Comparison of ENCODE assay signal across 8 mouse cellular contexts in the genomic region with DNA sequence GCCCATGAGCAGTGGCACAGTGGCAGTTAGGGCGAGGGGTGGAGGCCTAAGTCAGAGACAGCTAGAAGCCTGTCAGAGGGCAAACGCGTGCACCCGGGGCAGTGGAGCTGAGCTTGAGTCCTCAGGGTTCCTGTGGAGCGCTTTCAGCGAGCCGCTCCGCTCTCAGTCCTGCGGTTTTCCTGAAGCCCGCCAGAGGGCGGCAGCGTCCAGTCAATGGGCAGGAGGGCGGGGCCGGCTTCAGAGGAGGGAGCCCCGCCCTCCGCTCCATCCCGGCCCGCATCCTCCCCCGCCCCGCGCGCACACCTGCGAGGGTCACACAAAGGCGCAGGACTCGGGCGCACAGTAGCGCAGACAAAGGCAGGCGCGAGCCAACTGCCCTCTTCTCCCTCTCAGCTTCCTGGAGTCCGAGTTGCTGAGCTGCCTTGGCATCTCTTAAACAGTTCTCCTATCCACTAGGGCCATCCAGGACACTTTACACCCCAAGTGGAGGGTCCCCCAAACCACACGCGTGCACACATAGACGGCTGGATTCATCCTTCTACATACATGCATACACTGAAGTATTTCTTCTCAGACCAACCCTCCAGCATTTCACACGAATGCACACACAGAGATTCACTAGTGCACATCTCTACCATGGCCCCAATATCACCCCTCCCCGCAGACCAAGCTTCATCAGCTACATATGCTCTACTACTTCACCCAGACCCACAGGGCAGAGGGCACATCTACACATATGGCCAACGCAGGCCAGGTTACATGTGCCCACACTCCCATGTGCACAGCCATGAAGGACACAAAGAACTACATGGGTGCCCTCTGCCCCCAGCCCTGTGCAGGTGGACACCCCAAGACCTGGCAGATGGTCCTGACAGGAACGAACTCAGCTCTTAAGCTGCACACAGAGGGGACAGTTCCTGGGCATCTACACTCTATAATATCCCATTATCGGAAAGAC. TPM values are rescaled to one million over a fixed set of nuclear protein-coding genes. Genes with fewer than 3 reads are reported as not detected.
DNase-seq lines count a peak whose midpoint lies in the region; ATAC-seq lines count a peak whose summit lies in the region.

No protein-coding gene starts in this region.

- H3K4me2 ChIP-seq in hindbrain, embryonic 11.5 days (replicated peaks; ENCODE audit: low read depth, low read length): peak overlapping the region; percentile 36

- ATAC-seq in frontal cortex, adult (ENCODE audit: low TSS enrichment): peak; percentile 70
- ATAC-seq in hindbrain, embryonic 11.5 days (ENCODE audit: low FRiP score): peak; percentile 73

- no peaks in the 10 kb centered on the region for H3K9me3 ChIP-seq in hindbrain, embryonic 11.5 days (ENCODE audit: control insufficient read depth, low read length)

- H3K4me3 ChIP-seq in hindbrain, embryonic 11.5 days (ENCODE audit: low read depth, low read length): peak overlapping the region; percentile 16

- peak overlapping the region; percentile 85 for H3K27ac ChIP-seq in hindbrain, embryonic 11.5 days (ENCODE audit: low read depth, low read length)

- peak overlapping the region; percentile 47; the same call in 1 of the 2 replicates for H3K9ac ChIP-seq in hindbrain, embryonic 11.5 days (ENCODE audit: low read depth, low read length)

- 8% methylated on average over 38 of the region's 38 CpGs for whole genome bisulfite sequencing in hindbrain, embryonic 11.5 days

- H3K4me1 ChIP-seq in hindbrain, embryonic 11.5 days (replicated peaks; ENCODE audit: control insufficient read depth, insufficient read depth, low read length): peaks cover 8% of the 10 kb centered on the region

- H3K27me3 ChIP-seq in hindbrain, embryonic 11.5 days (ENCODE audit: control insufficient read depth, insufficient read depth, low read length): peaks cover 14% of the 10 kb centered on the region; the same call in 1 of the 2 replicates

- peak; percentile 88 for DNase-seq in MN1 (ENCODE audit: low spot score)
- peak; percentile 87 for DNase-seq in cerebellum, adult 8-10 months
- DNase-seq in hindbrain, embryonic 11.5 days (ENCODE audit: low spot score): peak; percentile 94
- peak; percentile 89 to 91 for DNase-seq in layer of hippocampus, postnatal 10 days (ENCODE audit: low spot score in 2 of 2)
- DNase-seq in lung, postnatal 10 days: peak; percentile 77
- peak; percentile 73 for DNase-seq in ovary, postnatal 36 days (ENCODE audit: low spot score)
- peak; percentile 92 for DNase-seq in thymus, postnatal 14 days

- H3K36me3 ChIP-seq in hindbrain, embryonic 11.5 days (ENCODE audit: control insufficient read depth, insufficient read depth, low read length): no peaks in the 10 kb centered on the region

RNA-seq across cellular contexts. Expression of gene Pou2f2, which starts 46.2 kb away (rescaled TPM):
- polyA plus RNA-seq in hindbrain, embryonic 11.5 days (2014; fragmentation: Nextera tagmentation; extraction: Ambion mirVana): 40.1 and 51.9 TPM in 2 replicates
- 10 to 100 TPM; 10.1 to 11.3 TPM for total RNA-seq in layer of hippocampus, postnatal 10 days (2021)

Comparison
In these comparisons a context has a peak if more than half of its experiments do, and no peak if none do; other contexts are left out.
1. Peak in every context shown above with its lines: DNase-seq, ATAC-seq, H3K4me3 ChIP-seq and H3K27ac ChIP-seq.